Mouse (Mus musculus): ENCODE measurements around the gene Casq2. TPM values are rescaled to one million over a fixed set of nuclear protein-coding genes. Genes with fewer than 3 reads are reported as not detected.
"Not testable (repeated sequence)": the region's sequence is repeated elsewhere in the genome, so short reads cannot be mapped to it uniquely, and the experiment has no call there.

Gene Casq2
- polyA plus RNA-seq, 1 experiment: not detected

DNA sequence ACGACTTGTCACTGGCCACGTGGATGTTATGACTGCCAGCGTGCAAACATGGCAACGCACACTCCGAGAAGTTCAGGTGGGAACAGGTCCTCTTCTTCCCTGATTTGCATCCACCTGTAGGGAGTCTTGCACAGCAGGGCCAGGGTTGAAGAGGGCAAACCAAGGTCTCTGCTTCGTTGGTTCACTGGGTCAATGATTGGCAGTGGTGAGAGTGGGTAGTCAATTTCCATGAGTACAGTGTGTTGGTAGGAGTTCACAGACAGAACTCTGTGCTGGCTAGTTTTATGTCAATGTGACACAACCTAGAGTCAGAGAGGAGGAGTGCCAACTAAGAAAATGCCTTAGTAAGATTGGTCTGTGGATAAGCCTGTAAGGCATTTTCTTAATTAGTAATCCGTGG, 67.9 kb downstream of the Casq2 start:
- no peaks in the 10 kb centered on the region for H3K4me1 ChIP-seq (ENCODE audit: control insufficient read depth, insufficient read depth, low read length)
- H3K27ac ChIP-seq (ENCODE audit: insufficient read depth, low read depth, low read length): no peak overlapping the region
- TF ChIP-seq CTCF (IDR thresholded peaks at IDR 0.05; ENCODE audit: low read depth, low read length): no peak
- no peak for TF ChIP-seq POLR2A (IDR thresholded peaks at IDR 0.05; ENCODE audit: borderline replicate concordance, low read depth, low read length)
- no peak overlapping the region for H3K4me3 ChIP-seq (ENCODE audit: insufficient read depth, low read length)

DNA sequence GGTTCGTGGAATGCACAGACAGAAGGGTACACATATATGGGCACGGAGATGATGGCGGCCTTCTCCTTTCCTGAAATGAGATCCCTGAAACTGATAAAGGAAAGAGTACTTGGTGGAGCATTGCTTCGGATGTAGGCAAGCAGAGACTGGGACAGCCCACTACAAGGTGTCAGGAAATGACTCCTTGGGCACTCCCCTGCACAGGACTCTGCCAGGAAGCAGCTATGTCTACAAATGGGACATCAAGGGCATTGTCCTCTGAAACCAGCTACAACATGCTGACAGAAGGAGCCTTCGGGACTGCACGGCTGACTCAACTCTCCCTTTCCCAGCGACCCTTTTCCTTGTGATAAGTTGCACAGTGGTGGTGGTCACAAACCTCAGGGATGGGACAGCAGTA, 70.5 kb downstream of the Casq2 start:
- Histone ChIP-seq H3K27ac (ENCODE audit: insufficient read depth, low read depth, low read length) (no peak overlapping the region), H3K4me3 (ENCODE audit: insufficient read depth, low read length) (no peak overlapping the region), H3K4me1 (ENCODE audit: control insufficient read depth, insufficient read depth, low read length) (no peaks in the 10 kb centered on the region)
- no peak for TF ChIP-seq CTCF (IDR thresholded peaks at IDR 0.05; ENCODE audit: low read depth, low read length)
- TF ChIP-seq POLR2A (IDR thresholded peaks at IDR 0.05; ENCODE audit: borderline replicate concordance, low read depth, low read length): no peak

DNA sequence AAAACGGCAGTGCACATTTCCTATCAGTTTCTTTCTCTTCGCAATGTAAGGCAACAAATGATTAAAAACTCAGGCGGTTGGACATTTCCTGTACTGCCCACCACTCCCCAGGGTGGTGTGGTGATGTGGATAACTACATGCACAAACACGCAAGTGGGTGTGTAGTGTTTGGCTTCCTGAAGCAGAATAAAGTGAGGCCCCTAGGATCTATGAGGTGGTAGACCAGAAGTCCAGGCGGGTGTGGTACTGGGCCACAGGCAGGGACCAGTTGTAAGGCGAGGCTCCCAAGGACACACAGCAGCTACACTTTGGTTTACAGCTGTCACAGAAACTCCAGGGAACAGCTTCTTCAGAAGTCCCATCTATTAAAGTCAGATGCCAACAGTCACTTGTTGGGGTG, 71.4 kb downstream of the Casq2 start:
- Histone ChIP-seq H3K4me3 (ENCODE audit: insufficient read depth, low read length) (no peak overlapping the region), H3K4me1 (ENCODE audit: control insufficient read depth, insufficient read depth, low read length) (no peaks in the 10 kb centered on the region), H3K27ac (ENCODE audit: insufficient read depth, low read depth, low read length) (no peak overlapping the region)
- TF ChIP-seq POLR2A (IDR thresholded peaks at IDR 0.05; ENCODE audit: borderline replicate concordance, low read depth, low read length): no peak
- TF ChIP-seq CTCF (IDR thresholded peaks at IDR 0.05; ENCODE audit: low read depth, low read length): no peak

DNA sequence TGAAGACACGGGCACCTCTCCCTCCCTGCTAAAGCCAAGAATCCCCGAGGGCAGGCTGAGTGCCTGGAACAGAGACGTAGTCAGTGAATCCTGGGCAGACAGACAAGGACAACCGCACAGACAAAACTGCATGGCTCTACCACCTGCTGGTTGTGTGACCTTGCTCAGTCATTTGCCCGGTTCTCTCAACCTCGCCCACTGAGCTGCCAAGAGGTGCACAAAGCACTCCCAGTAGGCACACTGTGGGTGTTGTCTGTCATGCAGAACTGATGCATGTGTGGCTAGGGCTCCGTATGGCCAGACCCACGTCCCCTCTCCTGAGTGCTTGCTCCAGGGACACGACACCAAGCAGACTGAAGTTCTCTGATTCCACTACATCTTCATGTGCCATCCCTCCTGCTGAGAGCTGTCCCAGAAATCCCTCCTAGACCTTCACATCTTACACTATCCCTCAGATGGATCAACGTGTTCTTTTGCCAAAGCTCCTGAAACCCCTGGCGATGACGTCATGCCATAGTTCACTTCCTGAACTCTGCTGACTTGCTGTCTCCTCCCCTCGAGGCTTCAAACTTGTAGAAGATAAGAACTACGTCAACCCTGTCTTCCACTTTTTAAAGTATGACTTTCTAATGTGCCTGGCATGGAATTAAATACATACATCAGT, 72.7 kb downstream of the Casq2 start:
- TF ChIP-seq POLR2A (IDR thresholded peaks at IDR 0.05; ENCODE audit: borderline replicate concordance, low read depth, low read length): no peak
- no peak for TF ChIP-seq CTCF (IDR thresholded peaks at IDR 0.05; ENCODE audit: low read depth, low read length)
- no peak overlapping the region for H3K4me3 ChIP-seq (ENCODE audit: insufficient read depth, low read length)
- H3K4me1 ChIP-seq (ENCODE audit: control insufficient read depth, insufficient read depth, low read length): no peaks in the 10 kb centered on the region
- H3K27ac ChIP-seq (ENCODE audit: insufficient read depth, low read depth, low read length): no peak overlapping the region

DNA sequence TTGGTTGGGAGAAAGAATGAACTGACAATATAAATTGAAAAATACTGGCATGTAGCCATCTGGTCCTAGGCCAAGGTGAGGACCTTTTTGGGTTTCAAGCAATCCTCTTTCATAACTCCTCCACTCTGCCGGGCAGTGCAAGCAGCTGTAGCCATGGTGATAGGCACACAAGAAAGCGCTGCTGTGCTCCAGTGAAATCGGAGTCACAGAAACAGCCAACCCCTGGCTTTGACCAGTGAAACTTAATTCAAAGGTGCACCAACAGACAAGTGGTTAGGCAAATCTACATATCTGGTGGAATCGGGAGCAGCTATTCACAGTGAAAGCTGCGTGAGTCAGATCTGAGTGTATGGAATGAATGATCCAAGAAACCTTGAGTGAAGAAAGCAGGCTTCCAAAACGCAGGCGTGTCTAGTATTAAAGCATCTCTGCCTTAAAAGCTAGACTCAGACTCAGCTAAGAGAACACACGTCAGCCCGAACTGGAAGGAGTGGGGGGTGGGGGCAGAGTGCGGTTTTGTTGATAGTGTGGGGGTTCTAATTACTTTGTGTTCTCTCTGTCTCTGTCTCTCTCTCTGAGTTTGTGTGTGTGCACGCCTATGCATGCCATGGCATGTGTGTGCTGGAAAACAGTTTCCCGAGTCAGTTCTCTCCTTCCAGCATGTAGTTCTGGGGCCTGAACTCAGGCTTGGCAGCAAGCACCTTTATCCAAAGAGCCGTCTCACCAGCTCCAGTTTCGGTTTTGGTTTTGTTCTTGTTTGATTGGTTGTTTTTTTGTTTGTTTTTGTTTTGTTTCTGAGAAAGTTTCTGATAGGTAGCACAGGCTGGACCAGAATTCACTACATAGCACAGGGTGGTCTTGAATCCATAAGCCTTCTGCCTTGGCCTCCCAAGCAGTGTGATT, 73.5 kb downstream of the Casq2 start:
- no peak overlapping the region for H3K4me3 ChIP-seq (ENCODE audit: insufficient read depth, low read length)
- H3K4me1 ChIP-seq (ENCODE audit: control insufficient read depth, insufficient read depth, low read length): no peaks in the 10 kb centered on the region
- H3K27ac ChIP-seq (ENCODE audit: insufficient read depth, low read depth, low read length): no peak overlapping the region
- TF ChIP-seq CTCF (IDR thresholded peaks at IDR 0.05; ENCODE audit: low read depth, low read length) (no peak), POLR2A (IDR thresholded peaks at IDR 0.05; ENCODE audit: borderline replicate concordance, low read depth, low read length) (no peak)

DNA sequence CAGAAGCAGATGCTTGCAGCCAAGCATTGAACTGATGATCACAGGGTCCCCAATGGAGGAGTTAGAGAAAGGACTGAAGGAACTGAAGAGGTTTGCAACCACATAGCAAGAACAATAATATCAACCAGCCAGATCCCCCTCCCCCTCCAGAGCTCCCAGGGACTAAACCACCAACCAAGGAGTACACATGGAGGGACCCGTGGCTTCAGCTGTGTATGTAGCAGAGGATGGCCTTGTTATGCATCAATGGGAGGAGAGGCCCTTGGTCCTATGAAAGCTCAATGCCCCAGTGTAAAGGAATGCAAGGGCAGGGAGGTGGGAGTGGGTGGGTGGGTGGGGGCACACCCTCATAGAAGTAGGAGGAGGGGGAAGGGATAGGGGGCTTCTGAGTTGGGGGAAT, 77.6 kb downstream of the Casq2 start:
- not testable (repeated sequence) for H3K4me3 ChIP-seq (ENCODE audit: insufficient read depth, low read length); H3K4me1 ChIP-seq (ENCODE audit: control insufficient read depth, insufficient read depth, low read length); H3K27ac ChIP-seq (ENCODE audit: insufficient read depth, low read depth, low read length)

DNA sequence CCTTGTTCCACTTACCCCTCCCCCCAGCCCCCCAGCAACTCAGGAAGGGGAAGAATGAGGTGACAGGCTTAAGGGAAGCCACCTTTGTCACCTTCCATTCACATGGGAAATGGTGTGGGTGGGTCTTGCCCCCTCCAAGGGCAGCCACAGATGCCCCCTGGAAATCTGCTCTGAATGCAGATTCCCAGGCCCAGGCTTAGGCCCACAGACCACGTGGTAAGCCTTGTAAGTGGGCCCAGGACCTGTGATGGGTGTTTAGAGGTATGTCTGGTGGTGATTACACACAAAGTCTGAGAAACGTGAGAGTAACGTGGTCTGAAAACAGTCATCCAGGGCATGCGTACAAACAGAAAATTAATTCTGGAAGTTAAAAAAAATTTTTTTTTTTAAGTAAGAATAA, 78.7 kb downstream of the Casq2 start:
- Histone ChIP-seq H3K4me3 (ENCODE audit: insufficient read depth, low read length) (no peak overlapping the region), H3K4me1 (ENCODE audit: control insufficient read depth, insufficient read depth, low read length) (no peaks in the 10 kb centered on the region), H3K27ac (ENCODE audit: insufficient read depth, low read depth, low read length) (no peak overlapping the region)
- TF ChIP-seq CTCF (IDR thresholded peaks at IDR 0.05; ENCODE audit: low read depth, low read length) (no peak), POLR2A (IDR thresholded peaks at IDR 0.05; ENCODE audit: borderline replicate concordance, low read depth, low read length) (no peak)

DNA sequence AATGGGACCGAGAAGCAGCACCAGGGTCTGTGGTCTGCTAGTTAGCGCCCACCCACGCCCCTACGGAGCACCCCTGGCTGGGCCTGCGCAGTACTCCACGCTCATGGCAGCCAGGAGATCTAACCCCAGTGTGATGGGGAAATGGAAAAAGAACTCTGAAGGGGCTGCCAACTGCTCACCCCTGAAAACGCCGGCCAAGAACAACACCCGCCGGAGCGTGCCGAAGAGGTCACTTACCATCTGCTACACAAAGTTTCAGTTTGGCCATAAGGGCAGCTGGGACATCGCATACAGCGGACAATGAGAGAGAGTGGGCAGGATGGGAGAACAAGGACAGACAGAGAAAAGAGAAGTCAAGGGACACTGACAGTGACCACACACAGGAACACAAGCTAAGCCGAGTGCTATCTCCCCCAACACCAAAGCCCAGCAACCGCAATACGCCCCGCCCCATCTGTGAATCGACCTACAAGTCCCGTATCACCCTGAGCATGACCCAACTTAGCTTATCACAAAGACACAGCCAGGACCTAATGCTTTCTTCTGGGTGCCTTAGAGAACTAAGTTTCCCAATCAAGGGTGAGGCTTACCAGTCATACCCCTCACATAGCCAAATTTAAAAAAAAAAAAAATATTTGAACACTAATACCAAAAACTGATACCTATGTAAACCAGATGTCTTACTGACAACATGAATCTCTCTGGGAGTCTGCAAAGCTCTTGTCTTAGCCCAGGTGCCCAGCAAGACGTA, 79.5 kb downstream of the Casq2 start:
- H3K4me3 ChIP-seq (ENCODE audit: insufficient read depth, low read length): no peak overlapping the region
- H3K27ac ChIP-seq (ENCODE audit: insufficient read depth, low read depth, low read length): no peak overlapping the region
- no peaks in the 10 kb centered on the region for H3K4me1 ChIP-seq (ENCODE audit: control insufficient read depth, insufficient read depth, low read length)
- TF ChIP-seq CTCF (IDR thresholded peaks at IDR 0.05; ENCODE audit: low read depth, low read length): no peak
- no peak for TF ChIP-seq POLR2A (IDR thresholded peaks at IDR 0.05; ENCODE audit: borderline replicate concordance, low read depth, low read length)

DNA sequence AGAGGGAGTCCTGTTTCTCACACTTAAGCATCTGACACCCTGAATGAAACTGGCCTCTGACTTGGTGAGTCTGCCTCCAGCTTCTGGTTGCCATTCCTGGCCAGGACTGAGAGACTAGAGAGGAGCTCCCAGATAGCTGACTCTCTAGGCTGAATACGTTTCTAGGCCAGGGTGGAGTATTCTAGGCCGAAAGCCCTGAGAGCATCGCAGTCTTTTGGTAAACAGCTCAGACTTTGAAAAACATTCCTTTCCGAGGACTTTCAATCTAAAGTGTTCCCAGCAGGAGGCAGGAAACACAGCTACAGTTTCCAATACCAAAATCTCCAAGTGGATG, 80.0 kb downstream of the Casq2 start:
- no peak overlapping the region for H3K4me3 ChIP-seq (ENCODE audit: insufficient read depth, low read length)
- H3K4me1 ChIP-seq (ENCODE audit: control insufficient read depth, insufficient read depth, low read length): no peaks in the 10 kb centered on the region
- TF ChIP-seq CTCF (IDR thresholded peaks at IDR 0.05; ENCODE audit: low read depth, low read length) (no peak), POLR2A (IDR thresholded peaks at IDR 0.05; ENCODE audit: borderline replicate concordance, low read depth, low read length) (no peak)
- H3K27ac ChIP-seq (ENCODE audit: insufficient read depth, low read depth, low read length): no peak overlapping the region

DNA sequence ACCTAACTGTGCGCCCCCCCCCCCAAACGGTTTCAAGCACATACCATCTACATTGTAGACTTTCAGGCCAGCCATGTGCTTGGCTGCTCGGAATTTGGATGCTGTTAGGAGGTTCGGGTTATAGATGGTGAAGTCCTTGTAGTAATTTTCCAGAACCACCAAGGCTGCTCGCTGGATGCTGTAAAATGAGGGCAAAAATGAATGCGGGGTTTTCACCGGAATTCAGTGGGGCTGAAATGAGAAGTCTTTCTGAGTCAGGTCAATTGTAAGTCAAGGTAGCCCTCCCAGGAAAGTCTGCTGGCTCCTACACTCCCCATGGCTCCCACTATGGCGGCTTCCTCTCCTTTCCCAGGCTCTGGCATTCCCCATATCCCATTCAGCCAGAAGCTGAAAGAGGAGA, 80.6 kb downstream of the Casq2 start:
- H3K4me3 ChIP-seq (ENCODE audit: insufficient read depth, low read length): no peak overlapping the region
- TF ChIP-seq CTCF (IDR thresholded peaks at IDR 0.05; ENCODE audit: low read depth, low read length) (no peak), POLR2A (IDR thresholded peaks at IDR 0.05; ENCODE audit: borderline replicate concordance, low read depth, low read length) (no peak)
- no peaks in the 10 kb centered on the region for H3K4me1 ChIP-seq (ENCODE audit: control insufficient read depth, insufficient read depth, low read length)
- H3K27ac ChIP-seq (ENCODE audit: insufficient read depth, low read depth, low read length): no peak overlapping the region

Measured in bone marrow macrophage, adult 2 months (primary cell).